Mouse (Mus musculus) embryo, embryonic 9.5 days (tissue): ENCODE measurements at regions not wholly inside any gene's neighbourhood (a gene's known extent, or its start where the extent isn't known, plus 50 kb on each side); places are given as distances from the start of the nearest gene placed in this dataset.

ENCODE experiments used
- DNase-seq: peaks from one replicate; pipeline ENCODE4 v3.0.0-alpha.2; 2017; ENCODE audit errors: extremely low spot score

GRCm38 (mm10) chr1:152313480-152313879 lies 73.0 kb downstream of the Tsen15 start:
- DNase-seq = peak; percentile 19

- DNase-seq = no peak
Measured at GRCm38 (mm10) chr1:152305461-152305860, 81.0 kb downstream of the Tsen15 start.

- no peak for DNase-seq
Measured at GRCm38 (mm10) chr1:152304487-152305130, 81.9 kb downstream of the Tsen15 start.

- DNase-seq = no peak
Measured at GRCm38 (mm10) chr1:152301355-152301754, 85.1 kb downstream of the Tsen15 start.

GRCm38 (mm10) chr1:152292196-152292736 lies 94.2 kb downstream of the Tsen15 start:
- DNase-seq = no peak

GRCm38 (mm10) chr1:152290768-152291167 lies 95.7 kb downstream of the Tsen15 start:
- DNase-seq = peak; percentile 49

- DNase-seq = no peak
Measured at GRCm38 (mm10) chr1:152287566-152288490, 98.7 kb downstream of the Tsen15 start.

GRCm38 (mm10) chr1:152286677-152287076 lies 99.8 kb downstream of the Tsen15 start:
- DNase-seq = no peak

- no peak for DNase-seq
Measured at GRCm38 (mm10) chr1:152282106-152282505, 104.4 kb downstream of the Tsen15 start.

GRCm38 (mm10) chr1:152281201-152281600 lies 105.3 kb downstream of the Tsen15 start:
- no peak for DNase-seq

GRCm38 (mm10) chr1:152280014-152280413 lies 106.5 kb downstream of the Tsen15 start:
- no peak for DNase-seq

GRCm38 (mm10) chr1:152275011-152275410 lies 111.5 kb downstream of the Tsen15 start:
- DNase-seq = no peak

GRCm38 (mm10) chr1:152273430-152273829 lies 113.1 kb downstream of the Tsen15 start:
- DNase-seq = no peak

GRCm38 (mm10) chr1:152269936-152270702 lies 116.4 kb downstream of the Tsen15 start:
- no peak for DNase-seq

GRCm38 (mm10) chr1:152266390-152266789 lies 120.1 kb downstream of the Tsen15 start:
- no peak for DNase-seq

- no peak for DNase-seq
Measured at GRCm38 (mm10) chr1:152264981-152265380, 121.5 kb downstream of the Tsen15 start.

- peak; percentile 12 for DNase-seq
Measured at GRCm38 (mm10) chr1:152261472-152261871, 125.0 kb downstream of the Tsen15 start.

GRCm38 (mm10) chr1:152260950-152261349 lies 125.5 kb downstream of the Tsen15 start:
- DNase-seq = no peak

- no peak for DNase-seq
Measured at GRCm38 (mm10) chr1:152258258-152258657, 128.2 kb downstream of the Tsen15 start.

- no peak for DNase-seq
Measured at GRCm38 (mm10) chr1:152253906-152254305, 132.6 kb downstream of the Tsen15 start.

GRCm38 (mm10) chr1:152253486-152253885 lies 133.0 kb downstream of the Tsen15 start:
- no peak for DNase-seq
